Mouse (Mus musculus): ENCODE data around the gene Grb2. TPM values are rescaled to one million over a fixed set of nuclear protein-coding genes. Genes with fewer than 3 reads are reported as not detected.
A peak's percentile ranks its signal among the peaks of the same experiment; 100 is the strongest.

The Grb2 gene
- polyA plus RNA-seq, 1 experiment from 2014 or later = 121 TPM

GRCm38 (mm10) chr11:115618732-115619516, 89.5 kb downstream of the Grb2 start:
- WGBS = 89% methylated on average over 16 of the region's 16 CpGs

GRCm38 (mm10) chr11:115618001-115618400, 90.4 kb downstream of the Grb2 start:
- ATAC-seq (ENCODE audit: low FRiP score) (no peak), DNase-seq (ENCODE audit: low spot score) (no peak)
- Histone ChIP-seq H3K4me3 (replicated peaks; ENCODE audit: low read length) (no peak overlapping the region), H3K27me3 (ENCODE audit: control insufficient read depth, insufficient read depth, low read length) (peaks cover 9% of the 10 kb centered on the region; the same call in 1 of the 2 replicates), H3K4me1 (replicated peaks; ENCODE audit: control insufficient read depth, insufficient read depth, low read length) (no peaks in the 10 kb centered on the region), H3K9ac (no peak overlapping the region), H3K4me2 (replicated peaks) (no peak overlapping the region), H3K27ac (no peak overlapping the region), H3K36me3 (replicated peaks; ENCODE audit: control insufficient read depth, insufficient read depth) (peaks cover 67% of the 10 kb centered on the region), H3K9me3 (ENCODE audit: control insufficient read depth, low read length) (no peaks in the 10 kb centered on the region)
- WGBS = 81% methylated on average over 2 of the region's 2 CpGs

More at GRCm38 (mm10) chr11:115618732-115619516, 89.5 kb downstream of the Grb2 start:
- H3K27ac ChIP-seq = no peak overlapping the region
- ATAC-seq (ENCODE audit: low FRiP score) (no peak), DNase-seq (ENCODE audit: low spot score) (no peak)
- H3K9ac ChIP-seq = no peak overlapping the region
- H3K4me2 ChIP-seq (replicated peaks) = no peak overlapping the region
- no peaks in the 10 kb centered on the region for H3K4me1 ChIP-seq (replicated peaks; ENCODE audit: control insufficient read depth, insufficient read depth, low read length)
- no peak overlapping the region for H3K4me3 ChIP-seq (replicated peaks; ENCODE audit: low read length)
- H3K36me3 ChIP-seq (replicated peaks; ENCODE audit: control insufficient read depth, insufficient read depth) = peaks cover 75% of the 10 kb centered on the region
- peaks cover 7% of the 10 kb centered on the region; the same call in 1 of the 2 replicates for H3K27me3 ChIP-seq (ENCODE audit: control insufficient read depth, insufficient read depth, low read length)
- H3K9me3 ChIP-seq (ENCODE audit: control insufficient read depth, low read length) = no peaks in the 10 kb centered on the region

- no peak for DNase-seq (ENCODE audit: low spot score)
- Histone ChIP-seq H3K4me3 (replicated peaks; ENCODE audit: low read length) (no peak overlapping the region), H3K4me1 (replicated peaks; ENCODE audit: control insufficient read depth, insufficient read depth, low read length) (0 out of 2 replicates have a peak, but pooled peaks cover 2% of the 10 kb centered on the region), H3K27ac (no peak overlapping the region), H3K36me3 (replicated peaks; ENCODE audit: control insufficient read depth, insufficient read depth) (peaks cover 57% of the 10 kb centered on the region), H3K9me3 (ENCODE audit: control insufficient read depth, low read length) (no peaks in the 10 kb centered on the region), H3K9ac (no peak overlapping the region), H3K27me3 (ENCODE audit: control insufficient read depth, insufficient read depth, low read length) (peaks cover 9% of the 10 kb centered on the region; the same call in 1 of the 2 replicates), H3K4me2 (replicated peaks) (no peak overlapping the region)
- WGBS = 81% methylated on average over 6 of the region's 6 CpGs
- ATAC-seq (ENCODE audit: low FRiP score) = no peak
Measured at GRCm38 (mm10) chr11:115616893-115617292, 91.5 kb downstream of the Grb2 start.

GRCm38 (mm10) chr11:115616371-115616770, 92.0 kb downstream of the Grb2 start:
- H3K9me3 ChIP-seq (ENCODE audit: control insufficient read depth, low read length) = no peaks in the 10 kb centered on the region
- peaks cover 54% of the 10 kb centered on the region for H3K36me3 ChIP-seq (replicated peaks; ENCODE audit: control insufficient read depth, insufficient read depth)
- ATAC-seq (ENCODE audit: low FRiP score) = no peak

GRCm38 (mm10) chr11:115615875-115616274, 92.5 kb downstream of the Grb2 start:
- 0 out of 2 replicates have a peak, but pooled peaks cover 5% of the 10 kb centered on the region for H3K4me1 ChIP-seq (replicated peaks; ENCODE audit: control insufficient read depth, insufficient read depth, low read length)
- 90% methylated on average over 6 of the region's 6 CpGs for WGBS
- peaks cover 9% of the 10 kb centered on the region; the same call in 1 of the 2 replicates for H3K27me3 ChIP-seq (ENCODE audit: control insufficient read depth, insufficient read depth, low read length)
- no peak overlapping the region for H3K4me2 ChIP-seq (replicated peaks)
- ATAC-seq (ENCODE audit: low FRiP score) = no peak
- H3K9ac ChIP-seq = no peak overlapping the region
- H3K36me3 ChIP-seq (replicated peaks; ENCODE audit: control insufficient read depth, insufficient read depth) = peaks cover 49% of the 10 kb centered on the region
- no peak overlapping the region for H3K27ac ChIP-seq
- H3K9me3 ChIP-seq (ENCODE audit: control insufficient read depth, low read length) = no peaks in the 10 kb centered on the region
- no peak for DNase-seq (ENCODE audit: low spot score)
- H3K4me3 ChIP-seq (replicated peaks; ENCODE audit: low read length) = no peak overlapping the region

More at GRCm38 (mm10) chr11:115616371-115616770, 92.0 kb downstream of the Grb2 start:
- no peak overlapping the region for H3K9ac ChIP-seq
- H3K4me1 ChIP-seq (replicated peaks; ENCODE audit: control insufficient read depth, insufficient read depth, low read length) = 0 out of 2 replicates have a peak, but pooled peaks cover 5% of the 10 kb centered on the region
- DNase-seq (ENCODE audit: low spot score) = no peak
- no peak overlapping the region for H3K4me2 ChIP-seq (replicated peaks)
- H3K27ac ChIP-seq = no peak overlapping the region
- peaks cover 9% of the 10 kb centered on the region; the same call in 1 of the 2 replicates for H3K27me3 ChIP-seq (ENCODE audit: control insufficient read depth, insufficient read depth, low read length)
- WGBS = 96% methylated on average over 7 of the region's 7 CpGs
- H3K4me3 ChIP-seq (replicated peaks; ENCODE audit: low read length) = no peak overlapping the region

GRCm38 (mm10) chr11:115615108-115615825, 93.1 kb downstream of the Grb2 start:
- no peak for DNase-seq (ENCODE audit: low spot score)
- Histone ChIP-seq H3K9ac (no peak overlapping the region), H3K36me3 (replicated peaks; ENCODE audit: control insufficient read depth, insufficient read depth) (peaks cover 43% of the 10 kb centered on the region), H3K27me3 (ENCODE audit: control insufficient read depth, insufficient read depth, low read length) (peaks cover 9% of the 10 kb centered on the region; the same call in 1 of the 2 replicates), H3K4me1 (replicated peaks; ENCODE audit: control insufficient read depth, insufficient read depth, low read length) (0 out of 2 replicates have a peak, but pooled peaks cover 5% of the 10 kb centered on the region), H3K27ac (no peak overlapping the region), H3K9me3 (ENCODE audit: control insufficient read depth, low read length) (no peaks in the 10 kb centered on the region), H3K4me3 (replicated peaks; ENCODE audit: low read length) (no peak overlapping the region), H3K4me2 (replicated peaks) (no peak overlapping the region)
- ATAC-seq (ENCODE audit: low FRiP score) = no peak
- 84% methylated on average over 15 of the region's 15 CpGs for WGBS

GRCm38 (mm10) chr11:115614346-115615107, 93.9 kb downstream of the Grb2 start:
- Histone ChIP-seq H3K27ac (no peak overlapping the region), H3K27me3 (ENCODE audit: control insufficient read depth, insufficient read depth, low read length) (peaks cover 9% of the 10 kb centered on the region; the same call in 1 of the 2 replicates), H3K4me2 (replicated peaks) (no peak overlapping the region), H3K4me1 (replicated peaks; ENCODE audit: control insufficient read depth, insufficient read depth, low read length) (0 out of 2 replicates have a peak, but pooled peaks cover 5% of the 10 kb centered on the region), H3K9me3 (ENCODE audit: control insufficient read depth, low read length) (no peaks in the 10 kb centered on the region), H3K9ac (no peak overlapping the region), H3K4me3 (replicated peaks; ENCODE audit: low read length) (no peak overlapping the region), H3K36me3 (replicated peaks; ENCODE audit: control insufficient read depth, insufficient read depth) (peaks cover 36% of the 10 kb centered on the region)
- no peak for DNase-seq (ENCODE audit: low spot score)
- ATAC-seq (ENCODE audit: low FRiP score) = no peak
- 84% methylated on average over 10 of the region's 10 CpGs for WGBS

- no peaks in the 10 kb centered on the region for H3K9me3 ChIP-seq (ENCODE audit: control insufficient read depth, low read length)
- H3K4me3 ChIP-seq (replicated peaks; ENCODE audit: low read length) = peak overlapping the region; percentile 67
- DNase-seq (ENCODE audit: low spot score) = peak; percentile 34
- peak overlapping the region; percentile 95 for H3K4me2 ChIP-seq (replicated peaks)
- 1% methylated on average over 16 of the region's 16 CpGs for WGBS
- H3K27me3 ChIP-seq (ENCODE audit: control insufficient read depth, insufficient read depth, low read length) = peaks cover 9% of the 10 kb centered on the region; the same call in 1 of the 2 replicates
- 0 out of 2 replicates have a peak, but pooled peaks cover 5% of the 10 kb centered on the region for H3K4me1 ChIP-seq (replicated peaks; ENCODE audit: control insufficient read depth, insufficient read depth, low read length)
- H3K36me3 ChIP-seq (replicated peaks; ENCODE audit: control insufficient read depth, insufficient read depth) = peaks cover 35% of the 10 kb centered on the region
- ATAC-seq (ENCODE audit: low FRiP score) = no peak
- peak overlapping the region; percentile 72 for H3K9ac ChIP-seq
- H3K27ac ChIP-seq = no peak overlapping the region
Measured at GRCm38 (mm10) chr11:115613138-115613945, 95.1 kb downstream of the Grb2 start.
